Mouse (Mus musculus) spleen, postnatal 4 days (tissue): ENCODE data around the gene Fastkd5.
A peak's percentile ranks its signal among the peaks of the same experiment; 100 is the strongest.

Experiments used
- DNase-seq, 2 experiments: peaks; one replicate each; pipeline ENCODE4 v3.0.0; 2022; ENCODE audit warnings: low spot score in 2 of 2

The Fastkd5 gene

GRCm38 (mm10) chr2:130634006-130634738, 4.3 kb upstream of the Fastkd5 start:
- no peak for DNase-seq

GRCm38 (mm10) chr2:130632887-130633675, 3.3 kb upstream of the Fastkd5 start:
- no peak for DNase-seq

- no peak for DNase-seq
These were observed 2.6 kb upstream of the Fastkd5 start for GRCm38 (mm10) chr2:130632416-130632815.

DNA sequence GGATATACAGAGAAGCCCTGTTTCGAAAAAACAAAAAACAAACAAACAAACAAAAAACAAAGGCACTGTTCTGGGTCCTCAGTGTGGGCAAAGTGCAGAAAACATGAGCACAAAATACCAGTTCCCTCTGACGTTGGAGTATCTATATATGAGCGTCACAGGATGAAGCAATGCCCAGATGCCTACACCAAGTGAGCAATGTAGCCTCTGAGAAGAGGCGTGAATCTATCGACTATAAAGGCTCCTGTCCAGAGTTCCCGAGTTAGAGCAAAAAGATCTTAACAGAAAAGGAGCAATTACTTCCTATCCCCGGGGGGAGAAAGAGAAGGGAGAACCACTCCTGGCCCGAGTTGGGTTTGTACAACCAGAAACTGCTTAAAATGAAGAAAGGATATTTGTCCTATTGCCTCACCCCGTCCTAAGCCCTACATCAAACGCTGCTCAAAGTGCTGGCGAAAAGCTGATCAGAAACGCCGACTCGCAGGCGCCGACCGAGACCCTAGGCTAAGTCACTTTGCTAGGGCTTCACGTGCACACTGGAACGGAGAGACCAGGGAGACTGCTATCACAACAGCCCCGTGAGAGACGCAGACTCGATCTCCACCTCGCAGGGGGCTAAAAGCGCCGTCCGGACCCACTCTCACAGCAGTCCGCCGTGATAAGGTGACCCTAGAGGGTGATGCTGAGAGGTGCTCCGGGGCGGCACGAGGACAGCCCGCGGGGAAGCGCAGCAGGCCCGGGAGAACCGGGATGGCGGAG, 568 bp downstream of the Fastkd5 start:
- DNase-seq: no peak

DNA sequence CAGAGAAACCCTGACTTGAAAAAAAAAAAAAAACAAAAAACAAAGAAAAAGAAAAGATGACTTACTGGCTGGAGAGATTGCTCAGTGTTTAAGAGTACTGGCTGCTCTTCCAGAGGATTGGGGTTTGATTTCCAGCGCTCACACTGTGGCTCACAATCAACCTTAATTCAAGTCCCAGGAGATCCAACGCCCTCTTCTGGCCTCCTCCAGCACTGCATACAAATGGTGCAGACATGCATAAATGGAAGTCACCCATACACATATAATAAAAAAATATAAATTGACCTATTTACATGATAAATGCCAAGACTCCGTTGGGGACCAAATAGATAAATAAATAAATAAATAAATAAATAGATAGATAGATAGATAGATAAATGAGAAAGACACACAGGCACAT, 1.4 kb downstream of the Fastkd5 start:
- peak in 1 of 2 experiments; percentile 67 for DNase-seq

- no peak for DNase-seq
These were observed 10.9 kb downstream of the Fastkd5 start for GRCm38 (mm10) chr2:130618972-130619371.

- no peak for DNase-seq
These were observed 16.7 kb downstream of the Fastkd5 start for GRCm38 (mm10) chr2:130613091-130613490.

DNA sequence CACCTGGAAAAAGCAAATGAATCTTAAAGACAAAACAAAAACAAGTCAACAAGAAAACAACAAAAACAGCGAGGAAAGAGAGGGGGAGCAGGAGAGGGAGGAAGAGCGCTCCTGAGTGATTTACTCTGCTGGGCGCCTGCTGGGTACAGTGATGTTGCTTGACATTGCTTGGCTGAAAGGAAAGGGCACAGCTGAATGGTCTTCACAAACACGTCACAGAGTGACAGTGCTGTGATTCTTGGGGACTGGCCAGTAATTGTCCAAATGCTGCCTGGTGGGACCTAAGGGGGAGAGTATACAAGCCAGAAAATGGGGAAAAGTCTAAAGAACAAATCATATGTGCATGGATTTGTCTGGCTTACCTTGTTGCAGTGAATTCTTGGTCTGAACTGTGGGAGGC, 27.6 kb downstream of the Fastkd5 start:
- no peak for DNase-seq

- no peak for DNase-seq
These were observed 31.4 kb downstream of the Fastkd5 start for GRCm38 (mm10) chr2:130598399-130598798.

DNA sequence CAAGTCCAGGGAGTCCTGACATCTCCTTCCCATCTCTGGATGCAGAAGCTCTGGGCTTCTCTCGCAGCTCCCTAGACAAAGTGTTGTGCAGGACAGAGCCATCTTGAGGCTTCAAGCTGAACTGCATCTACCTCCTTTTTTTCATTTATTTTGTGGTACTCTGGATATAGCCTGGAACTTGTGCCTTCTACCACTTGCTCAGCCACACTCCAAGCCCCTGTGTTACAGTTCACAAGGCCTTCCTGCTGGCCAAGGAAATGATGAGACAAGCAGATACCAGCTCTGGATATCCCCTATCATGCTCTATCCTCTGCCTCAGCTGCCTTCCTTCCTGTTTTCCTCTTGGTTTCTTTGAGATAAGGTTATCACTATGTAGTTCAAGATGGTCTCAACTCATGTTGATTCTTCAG, 32.2 kb downstream of the Fastkd5 start:
- DNase-seq: no peak

DNA sequence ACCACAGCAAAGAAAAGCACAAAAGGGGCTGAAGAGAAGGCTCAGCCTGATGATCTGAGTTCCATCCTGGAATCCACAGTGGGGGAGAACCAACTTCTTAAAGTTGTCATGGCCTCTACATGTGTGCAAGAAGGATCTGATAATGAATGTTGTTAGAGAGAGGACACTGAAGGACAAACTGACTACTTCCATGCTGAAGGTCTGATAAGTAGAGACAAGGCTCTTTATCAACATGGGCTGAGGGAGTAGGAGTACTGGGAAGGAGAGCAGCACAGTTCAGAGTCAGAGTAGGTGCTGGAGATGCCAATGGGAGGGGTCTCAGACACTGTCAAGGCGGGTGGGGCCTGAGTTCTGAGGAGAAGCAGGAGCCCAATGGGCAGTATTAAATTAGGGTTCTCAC, 34.2 kb downstream of the Fastkd5 start:
- no peak for DNase-seq

- DNase-seq: no peak
These were observed 38.8 kb downstream of the Fastkd5 start for GRCm38 (mm10) chr2:130591016-130591415.

DNA sequence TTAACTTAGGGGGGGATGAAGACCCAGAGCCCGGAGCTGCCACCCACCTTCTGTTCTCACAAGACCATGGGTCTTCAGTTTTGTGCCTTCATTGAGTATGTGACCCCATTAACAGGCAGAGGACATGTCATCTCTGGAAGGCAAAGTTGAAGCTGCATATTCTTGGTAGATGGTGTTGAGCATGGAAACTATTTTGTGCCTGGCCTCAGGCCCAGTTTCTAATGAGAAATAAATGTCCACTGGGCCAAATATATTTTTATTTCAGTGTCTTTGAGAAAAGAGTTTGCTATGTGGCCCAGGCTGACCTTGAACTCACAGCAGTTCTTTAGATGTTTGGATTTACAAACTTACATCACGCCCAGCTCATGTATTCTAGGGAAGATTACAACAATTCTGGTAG, 40.1 kb downstream of the Fastkd5 start:
- DNase-seq: no peak

GRCm38 (mm10) chr2:130589157-130589556, 40.7 kb downstream of the Fastkd5 start:
- DNase-seq: no peak

GRCm38 (mm10) chr2:130588373-130588772, 41.5 kb downstream of the Fastkd5 start:
- no peak for DNase-seq

- DNase-seq: no peak
These were observed 43.8 kb downstream of the Fastkd5 start for GRCm38 (mm10) chr2:130586016-130586415.

DNA sequence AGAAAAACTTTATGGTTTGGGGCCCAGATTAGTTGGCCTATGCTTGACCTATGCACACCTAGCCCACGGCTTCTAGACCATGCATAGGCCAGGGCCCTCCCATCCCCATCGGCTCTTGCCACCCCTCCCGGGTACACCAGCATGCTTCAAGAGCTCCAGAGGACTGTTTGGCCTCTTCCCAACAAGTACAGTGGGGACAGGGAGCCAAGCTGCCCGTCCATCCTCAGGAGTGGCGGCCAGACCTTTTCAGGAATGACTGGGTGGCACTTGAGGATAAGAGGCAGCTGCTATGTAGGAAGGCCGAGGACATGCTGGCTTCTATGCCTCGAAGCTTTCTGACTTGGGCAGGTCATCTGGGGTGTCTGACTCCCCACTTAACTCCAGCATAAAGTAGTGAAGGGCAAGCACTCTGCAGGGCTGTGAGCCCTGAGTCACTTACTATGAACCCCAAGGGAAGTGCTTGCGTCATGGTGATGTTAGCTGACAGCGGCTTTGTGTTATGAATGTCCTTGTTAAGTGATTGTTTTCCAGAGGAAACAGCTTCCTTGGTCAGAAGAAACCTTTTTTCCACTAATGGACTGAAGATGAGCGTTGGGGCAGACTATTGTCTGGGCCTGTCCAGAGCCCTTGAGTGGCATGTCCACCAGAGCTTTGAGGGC, 45.8 kb downstream of the Fastkd5 start:
- no peak for DNase-seq

- no peak for DNase-seq
These were observed 47.3 kb downstream of the Fastkd5 start, which contains the start of gene Avp for GRCm38 (mm10) chr2:130582552-130582951. Gene Avp, minus strand, starts transcription at chr2:130582554.

GRCm38 (mm10) chr2:130581201-130581600, 48.6 kb downstream of the Fastkd5 start:
- no peak for DNase-seq

GRCm38 (mm10) chr2:130579791-130580190, 50.0 kb downstream of the Fastkd5 start:
- DNase-seq: no peak

GRCm38 (mm10) chr2:130578148-130578547, 51.7 kb downstream of the Fastkd5 start:
- DNase-seq: peak; percentile 57 to 79

DNA sequence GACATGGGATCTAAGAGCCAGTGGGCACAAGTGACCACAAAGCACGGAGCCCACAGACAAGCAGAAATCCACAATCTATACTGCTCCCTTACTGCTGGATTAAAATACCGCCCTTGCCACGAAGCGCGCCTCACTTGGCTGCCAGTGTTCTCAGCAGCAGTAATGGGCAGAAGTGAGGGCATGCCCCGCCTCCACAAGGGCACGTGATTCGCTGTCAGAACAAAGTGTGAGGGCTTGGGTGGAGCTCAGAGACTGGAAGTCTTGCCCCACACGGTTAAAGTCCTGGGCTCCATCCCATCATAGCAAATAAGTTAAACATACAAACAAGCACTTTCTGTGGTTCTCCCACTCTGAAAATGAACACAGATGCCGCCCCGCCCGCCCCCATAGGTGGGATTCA, 52.2 kb downstream of the Fastkd5 start:
- peak; percentile 56 to 73 for DNase-seq
